Mouse (Mus musculus) thymus, postnatal 0 days (tissue): Measurements from ENCODE around the gene 2310007B03Rik. TPM values are rescaled to one million over a fixed set of nuclear protein-coding genes. Genes with fewer than 3 reads are reported as not detected.

Source experiments
- DNase-seq: peaks from one replicate; pipeline ENCODE4 v3.0.0-alpha.2; 2015; ENCODE audit warnings: low spot score
- polyA plus RNA-seq: library from polyadenylated mRNA; unstranded; fragments of >200 nt; fragmentation: Nextera tagmentation; extraction: Ambion mirVana; gene quantifications from 2 replicates; pipeline ENCODE4 v1.2.1, GENCODE M21; 2015

The 2310007B03Rik gene
- polyA plus RNA-seq, 1 experiment from 2014 or later, result 0.74 TPM

GRCm38 (mm10) chr1:93102700-93103099 lies 58.0 kb downstream of the 2310007B03Rik start:
- DNase-seq, result no peak

DNA sequence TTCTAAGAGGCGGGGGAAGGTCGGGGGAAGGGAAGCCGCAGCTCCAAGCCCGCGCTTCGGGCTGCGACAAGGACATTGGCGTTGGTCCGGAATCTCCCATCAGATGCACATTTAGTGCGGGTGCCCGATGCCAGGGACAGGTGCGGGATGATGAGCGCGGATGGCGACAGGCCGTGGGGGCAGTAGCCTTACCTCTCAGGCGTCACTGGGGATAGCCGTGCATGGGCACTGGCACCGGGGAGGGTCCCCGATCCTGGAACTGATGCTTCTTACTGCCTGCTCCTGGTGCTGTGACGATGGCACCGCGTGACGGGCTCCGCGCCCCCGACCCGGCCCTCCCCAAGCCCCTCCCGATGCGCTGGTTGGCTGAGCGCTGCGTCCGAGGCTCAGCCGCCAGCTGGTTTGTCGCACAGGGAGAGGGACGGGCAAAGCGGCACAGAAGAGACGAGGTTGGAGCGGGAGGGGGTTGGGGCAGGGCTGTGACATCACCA lies 59.1 kb downstream of the 2310007B03Rik start, which contains the start of gene Kif1a:
Gene Kif1a, minus strand, starts transcription at position 381 of the 491 bp plus-strand sequence.
- no peak for DNase-seq

Other genes with a start within 250 kb of the 2310007B03Rik start
- 17.9 and 18.7 TPM in 2 replicates for gene Capn10, start 226.6 kb downstream of the 2310007B03Rik start, polyA plus RNA-seq
- gene Gpr35, start 210.1 kb downstream of the 2310007B03Rik start, polyA plus RNA-seq, result 0.75 and 1.1 TPM in 2 replicates
- gene Aqp12, start 154.6 kb downstream of the 2310007B03Rik start, polyA plus RNA-seq, result not detected in 2 replicates
- gene Kif1a, start 59.0 kb downstream of the 2310007B03Rik start, polyA plus RNA-seq, result 0.20 and 0.22 TPM in 2 replicates
- gene Agxt, start 25.7 kb downstream of the 2310007B03Rik start, polyA plus RNA-seq, result 0.13 and 0.21 TPM in 2 replicates
- 0.08 and 0.10 TPM in 2 replicates for gene Crocc2, start 7.8 kb upstream of the 2310007B03Rik start, polyA plus RNA-seq
- gene Sned1, start 74.9 kb upstream of the 2310007B03Rik start, polyA plus RNA-seq, result 0.57 and 0.78 TPM in 2 replicates
- 20.1 and 21.5 TPM in 2 replicates for gene Mterf4, start 145.0 kb upstream of the 2310007B03Rik start, polyA plus RNA-seq
- gene Ppp1r7, start 181.9 kb upstream of the 2310007B03Rik start, polyA plus RNA-seq, result 59.0 and 63.3 TPM in 2 replicates
- gene Pask, start 182.5 kb upstream of the 2310007B03Rik start, polyA plus RNA-seq, result 7.3 and 8.6 TPM in 2 replicates
- gene Ano7, start 213.0 kb upstream of the 2310007B03Rik start, polyA plus RNA-seq, result 0.13 and 0.23 TPM in 2 replicates